Mouse (Mus musculus) T-helper 2 cell (primary cell): ENCODE data around the gene Lrrc56.

Experiments used
- in situ Hi-C: fragments of 300-600 bp; cut with MboI, MseI; formaldehyde crosslinking; loops from one replicate; pipeline ENCODE4 v1.15.1; 2025; ENCODE audit warnings: high pct_unique_total_duplicates

The Lrrc56 gene

DNA sequence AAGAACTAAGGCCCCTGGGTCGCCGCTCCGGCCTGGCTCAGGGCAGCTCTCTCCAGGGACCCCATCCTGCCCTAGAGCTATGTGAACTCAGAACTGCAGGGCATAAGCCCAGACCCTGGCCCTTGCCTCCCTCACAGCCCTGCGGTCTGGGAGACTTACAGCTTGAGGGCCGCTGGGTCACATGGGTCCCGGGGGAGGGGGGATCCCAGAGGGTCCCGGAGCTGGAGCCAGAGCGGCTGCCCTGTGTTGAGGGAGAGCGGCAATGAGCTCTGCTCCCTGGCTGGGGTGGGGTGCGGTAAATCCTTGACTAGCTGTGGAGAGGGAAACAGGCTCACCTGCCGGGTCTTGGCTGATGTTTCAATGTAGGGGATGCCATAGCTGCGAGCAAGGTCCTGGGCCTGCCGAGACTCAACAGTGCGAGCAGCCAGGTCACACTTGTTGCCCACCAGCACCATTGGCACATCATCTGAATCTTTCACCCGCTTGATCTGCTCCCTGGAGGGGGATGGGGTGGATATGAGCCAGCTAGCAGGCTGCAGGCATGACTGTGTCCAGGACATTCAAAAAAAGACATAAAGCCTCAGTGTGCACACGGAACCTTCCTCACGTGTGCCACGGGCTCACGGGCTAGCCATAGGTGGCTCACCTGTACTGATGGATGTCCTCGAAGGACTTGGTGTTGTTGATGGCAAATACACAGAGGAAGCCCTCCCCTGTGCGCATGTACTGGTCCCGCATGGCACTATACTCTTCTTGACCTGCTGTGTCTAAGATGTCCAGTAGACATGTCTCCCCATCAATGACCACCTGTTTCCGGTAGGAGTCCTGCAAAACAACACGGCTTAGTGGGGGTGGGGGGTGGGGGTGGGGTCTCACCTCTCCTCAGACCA, 1.9 kb upstream of the Lrrc56 start:
- in situ Hi-C loops, result no loop called here

DNA sequence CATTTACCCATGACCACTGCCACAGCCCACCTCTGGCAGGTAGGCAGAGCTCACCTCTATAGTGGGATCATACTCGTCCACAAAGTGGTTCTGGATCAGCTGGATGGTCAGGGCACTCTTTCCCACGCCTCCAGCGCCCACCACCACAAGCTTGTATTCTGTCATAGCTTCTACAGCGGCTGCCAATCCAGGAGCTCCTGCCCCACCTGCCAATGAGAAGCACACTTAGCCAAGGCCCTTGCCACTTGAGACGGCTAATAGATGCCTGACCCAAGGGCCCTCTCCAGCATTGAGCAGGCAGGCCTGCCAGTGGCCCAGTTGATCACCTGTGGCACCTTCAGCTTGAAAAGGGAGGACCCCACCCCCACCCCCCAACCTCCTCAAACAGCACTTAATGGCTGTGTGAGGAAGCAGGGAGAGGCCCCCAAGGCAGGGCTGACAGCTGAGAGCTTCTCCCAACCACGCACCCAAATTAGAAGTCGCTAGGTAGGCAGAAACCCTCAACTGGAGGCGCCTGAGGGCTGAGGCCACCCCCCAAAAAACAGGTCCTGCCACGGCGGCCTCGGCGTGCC, 1.1 kb upstream of the Lrrc56 start:
- in situ Hi-C loops, result no loop called here

DNA sequence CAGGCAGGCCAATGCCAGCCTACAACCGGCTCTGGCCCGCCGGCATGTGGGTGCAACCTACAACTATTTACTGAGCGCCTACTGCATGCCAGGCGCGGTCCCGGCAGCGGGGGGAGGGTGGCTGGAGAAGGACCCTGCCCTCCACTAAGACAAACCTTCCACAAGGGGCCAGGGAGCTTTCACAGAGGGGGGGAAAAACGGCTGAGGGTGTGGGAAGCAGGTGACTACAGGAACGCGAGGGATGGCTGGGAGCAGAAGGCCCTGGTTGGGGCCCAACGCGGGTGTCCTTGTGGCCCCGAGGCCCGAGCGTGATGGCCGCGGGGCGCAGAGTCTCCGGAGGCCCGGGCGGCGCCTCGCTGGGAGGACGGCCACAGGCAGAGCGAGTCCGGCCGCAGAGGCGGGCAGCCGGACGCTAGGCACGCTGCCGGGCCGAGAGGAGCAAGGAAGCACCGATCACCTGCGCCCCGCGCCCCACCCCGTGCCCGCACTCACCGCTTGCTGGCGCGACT, 555 bp upstream of the Lrrc56 start:
- in situ Hi-C loops, result no loop called here

DNA sequence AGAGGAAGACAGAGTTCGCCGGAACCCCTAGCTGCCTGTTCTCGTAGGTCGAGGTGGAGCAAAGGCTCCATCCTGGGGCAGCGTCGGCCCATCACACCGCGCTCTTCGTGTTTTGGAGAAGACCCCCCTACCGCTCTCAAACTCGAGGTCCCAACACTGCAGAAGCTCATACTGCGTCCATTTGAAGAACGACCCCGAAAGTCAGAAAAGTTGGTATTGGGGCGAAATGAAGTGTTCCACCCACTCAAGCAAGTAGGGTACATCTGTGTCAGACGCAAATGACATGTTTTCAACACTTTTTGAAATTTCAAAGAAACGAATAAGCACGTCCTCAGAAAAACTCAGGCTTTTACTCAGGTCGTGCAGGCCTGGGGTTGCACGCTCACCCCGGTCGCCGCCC, 452 bp downstream of the Lrrc56 start:
- in situ Hi-C loops, result no loop called here

DNA sequence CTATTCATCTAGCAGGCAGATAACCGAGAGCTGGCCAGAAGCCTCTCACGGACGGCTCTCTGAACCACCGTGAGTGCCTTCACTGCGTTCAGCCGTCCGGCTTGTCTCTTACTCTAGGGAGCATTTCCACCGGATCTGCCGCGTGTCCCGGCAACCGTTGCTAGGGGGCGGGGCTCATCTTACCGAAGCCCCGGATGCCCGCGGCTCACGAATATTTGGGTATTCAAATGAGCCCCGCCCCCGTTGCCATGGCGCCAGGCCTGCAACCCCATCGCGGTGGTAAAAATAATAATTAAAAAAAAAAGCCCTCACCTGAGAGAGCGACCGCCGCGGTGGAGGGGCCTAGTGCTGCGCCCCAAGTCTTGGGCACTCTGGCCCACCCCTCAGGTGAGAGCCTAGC, 873 bp downstream of the Lrrc56 start:
- in situ Hi-C loops, result no loop called here

DNA sequence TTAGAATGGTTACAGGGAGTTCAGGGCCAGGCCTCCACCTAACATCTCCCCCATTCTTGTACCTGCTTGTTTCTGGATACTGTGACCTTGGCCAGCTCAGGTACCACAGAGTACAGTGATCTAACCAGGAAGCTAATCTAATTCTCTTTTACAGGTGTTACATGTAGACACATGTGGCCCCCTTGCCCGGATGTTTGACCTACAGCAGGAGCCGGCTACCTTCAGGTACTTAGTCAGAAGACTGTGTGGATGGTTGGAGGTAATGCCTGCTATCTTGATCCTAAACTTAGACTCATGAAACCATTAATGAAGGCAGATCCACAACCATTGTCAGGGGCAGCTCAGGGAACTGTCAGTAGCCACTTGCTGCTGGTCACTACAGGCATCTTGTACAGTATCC, 1.8 kb downstream of the Lrrc56 start:
- in situ Hi-C loops, result no loop called here

DNA sequence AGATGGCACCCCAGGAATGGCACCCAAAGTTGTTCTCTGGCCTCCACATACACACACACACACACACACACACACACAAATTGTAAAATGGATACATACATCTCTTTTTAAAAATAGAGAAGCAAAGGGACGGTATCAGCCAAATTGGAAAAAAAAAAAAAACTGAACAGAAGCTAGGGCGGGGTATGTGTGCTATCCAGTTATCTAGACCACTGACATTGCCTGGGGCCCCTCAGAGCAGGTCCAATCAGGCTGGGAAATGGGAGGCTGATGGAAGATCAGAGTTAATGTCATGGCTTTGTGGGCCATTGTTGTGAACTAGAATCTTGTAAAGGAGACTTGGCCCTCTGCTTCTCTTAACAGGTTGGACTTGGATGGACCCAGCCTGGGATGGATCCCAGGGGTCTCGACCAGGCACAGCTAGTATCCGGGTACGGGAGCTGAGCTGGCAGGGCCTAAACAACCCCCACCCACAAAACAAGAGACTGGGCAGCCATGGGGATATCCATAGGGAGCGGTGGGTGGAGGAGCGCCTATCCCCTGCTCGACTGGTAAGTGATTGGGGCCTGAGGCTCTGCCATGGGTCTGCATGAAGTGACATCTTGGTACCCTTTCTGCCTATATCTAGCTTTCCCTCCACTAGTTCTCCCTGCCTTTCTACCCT, 2.8 kb downstream of the Lrrc56 start:
- in situ Hi-C loops, result no loop called here

DNA sequence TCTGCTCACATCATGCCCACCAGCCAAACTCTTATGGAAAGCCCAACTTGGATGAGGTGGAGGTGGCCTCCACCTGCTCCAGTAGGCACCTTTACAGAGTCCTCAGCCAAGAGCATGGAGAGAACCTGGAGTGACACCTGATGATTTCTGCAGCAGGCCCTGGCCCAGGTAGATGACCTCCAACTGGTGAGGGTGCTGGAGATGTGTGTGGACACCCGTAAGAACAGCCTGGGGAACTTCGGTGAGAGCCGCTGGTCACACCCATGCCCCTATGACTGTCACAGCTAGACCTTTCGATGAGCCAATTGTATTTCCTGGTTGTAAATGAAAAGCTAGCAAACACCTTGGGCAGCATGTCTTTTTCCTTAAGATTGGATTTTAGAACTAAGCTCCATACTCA, 4.2 kb downstream of the Lrrc56 start:
- in situ Hi-C loops, result no loop called here

DNA sequence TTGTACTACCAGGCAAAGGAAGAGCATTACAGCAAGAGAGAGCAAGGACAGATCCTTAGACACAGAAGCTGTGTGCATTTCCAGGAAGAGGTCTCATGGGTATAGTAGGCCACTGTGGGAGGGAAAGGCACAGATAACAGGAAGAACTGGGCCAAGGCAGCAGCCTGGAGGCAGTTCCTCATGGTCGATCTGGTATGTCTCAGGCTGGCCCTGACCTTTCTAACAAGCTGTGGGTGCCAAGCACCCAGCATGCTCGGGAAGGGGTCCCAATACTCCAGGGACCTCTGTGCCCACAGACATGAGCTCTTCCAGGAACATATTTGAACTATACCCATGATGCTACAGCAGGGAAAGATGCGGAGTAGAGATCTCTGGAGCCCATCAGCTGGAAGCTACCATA, 10.6 kb downstream of the Lrrc56 start:
- in situ Hi-C loops, result no loop called here

DNA sequence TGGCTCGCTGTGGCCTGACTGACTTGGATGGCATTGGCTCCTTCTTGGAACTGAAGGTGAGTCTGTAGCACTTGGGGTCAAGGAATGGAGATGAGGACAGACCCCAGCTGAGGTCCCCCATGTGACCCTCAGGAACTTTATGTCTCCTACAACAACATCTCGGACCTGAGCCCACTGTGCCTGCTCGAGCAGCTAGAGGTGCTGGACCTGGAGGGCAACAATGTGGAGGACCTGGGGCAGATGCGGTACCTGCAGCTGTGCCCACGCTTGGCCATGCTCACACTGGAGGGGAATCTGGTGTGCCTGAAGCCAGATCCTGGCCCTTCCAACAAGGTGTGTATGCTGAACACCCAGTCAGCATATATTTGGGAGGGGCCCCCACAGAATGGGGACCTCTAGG, 11.5 kb downstream of the Lrrc56 start:
- in situ Hi-C loops, result no loop called here

DNA sequence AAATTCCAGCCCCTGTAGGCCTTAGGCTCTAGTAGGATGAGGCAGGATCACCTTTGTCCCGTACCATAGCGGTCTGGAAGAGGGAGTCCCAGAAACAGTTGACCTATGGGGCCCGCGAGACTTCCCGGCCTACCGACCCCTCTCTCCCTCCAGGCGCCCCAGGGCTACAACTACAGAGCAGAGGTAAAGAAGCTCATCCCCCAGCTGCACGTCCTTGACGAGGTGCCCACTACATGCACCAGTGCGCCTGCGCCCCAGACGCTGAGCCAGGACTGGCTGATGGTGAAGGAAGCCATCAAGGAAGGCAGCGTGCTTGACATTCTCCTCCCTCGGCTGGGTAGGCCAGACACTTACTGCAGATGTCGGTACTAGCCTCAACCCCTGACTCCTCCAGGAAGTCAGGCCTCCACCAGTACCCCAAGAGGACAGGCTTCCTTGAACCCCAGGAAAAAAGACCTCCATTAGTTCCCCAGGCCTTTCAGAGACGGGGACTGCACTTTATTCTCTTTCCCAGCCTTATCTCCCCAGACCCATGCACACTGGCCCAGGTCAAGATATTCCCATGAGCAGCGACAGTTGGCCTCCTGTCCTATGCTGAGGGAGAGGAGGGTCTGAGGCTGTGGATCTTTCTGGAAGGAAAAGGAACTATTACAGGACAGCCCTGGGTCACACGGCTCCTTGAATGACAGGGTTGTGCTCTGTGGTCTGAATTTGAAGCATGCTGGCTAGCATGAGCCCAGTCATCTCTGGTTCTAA, 12.4 kb downstream of the Lrrc56 start:
- in situ Hi-C loops, result no loop called here

DNA sequence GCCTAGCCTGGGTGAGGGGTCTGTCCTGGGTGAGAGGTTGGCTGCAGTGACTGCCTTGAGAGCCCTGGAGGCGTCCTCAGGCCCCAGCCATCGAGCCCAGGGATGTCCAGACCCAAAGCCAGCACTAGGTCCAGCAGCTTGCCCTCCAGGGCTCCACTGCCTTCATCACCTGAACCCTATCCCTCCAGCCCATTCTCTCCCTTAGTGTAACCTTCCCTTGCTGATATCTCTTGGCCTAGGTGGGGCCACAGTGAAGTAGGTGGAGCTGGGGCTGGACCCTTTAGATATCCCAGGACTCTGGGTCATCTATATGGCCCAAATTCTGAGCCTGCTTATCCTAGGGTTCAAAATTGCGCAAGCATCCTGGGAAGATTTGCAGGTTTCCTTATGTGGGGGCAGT, 15.6 kb downstream of the Lrrc56 start:
- in situ Hi-C loops, result no loop called here

DNA sequence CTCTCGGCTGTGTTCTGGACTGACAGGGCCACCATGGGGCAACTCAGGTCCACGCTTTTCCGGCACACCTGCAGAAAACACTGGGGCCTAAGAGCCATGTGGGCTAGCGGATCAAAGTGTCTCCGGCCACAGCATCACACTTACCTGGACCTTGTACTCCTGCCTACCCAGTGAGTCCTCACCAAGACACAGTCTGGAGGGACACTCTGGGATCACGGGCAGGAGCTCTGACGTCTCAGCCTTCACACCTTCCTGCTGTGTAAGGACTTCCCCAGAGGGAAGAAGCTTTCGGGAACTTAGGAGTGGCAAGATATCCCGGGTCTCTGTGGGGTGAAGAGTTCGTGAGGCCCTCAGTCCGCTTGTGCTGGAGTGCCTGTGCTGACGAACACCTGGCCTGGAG, 16.2 kb downstream of the Lrrc56 start:
- in situ Hi-C loops, result loop anchor here (5.0 kb wide), 1 partner anchor 58 kb away; no protein-coding TSS in a partner anchor

DNA sequence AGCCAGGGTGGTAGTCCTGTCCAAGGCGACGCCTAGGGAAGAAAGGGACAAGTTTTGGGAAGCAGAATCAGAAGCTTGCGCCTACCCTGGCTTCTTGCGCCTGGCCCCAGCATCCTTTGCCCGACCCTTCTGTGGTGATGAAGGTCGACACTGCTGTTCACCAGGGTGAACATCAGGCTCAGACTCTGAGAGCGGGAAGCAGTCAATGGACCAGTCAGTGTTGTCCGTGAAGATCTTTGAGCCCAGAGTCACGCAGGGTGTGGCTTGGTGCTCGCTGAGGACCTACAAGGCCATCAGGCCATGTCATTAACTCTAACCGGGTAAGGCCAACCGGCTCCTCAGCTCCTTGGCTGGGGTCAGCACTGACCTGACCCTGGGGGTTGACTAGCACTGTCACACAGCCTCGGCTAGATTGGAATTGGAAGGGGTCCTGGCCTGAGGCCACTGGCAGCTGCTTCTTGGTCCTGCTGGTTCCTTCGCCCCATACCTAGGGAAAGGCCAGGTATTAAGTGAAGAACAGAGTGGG, 16.7 kb downstream of the Lrrc56 start:
- in situ Hi-C loops, result loop anchor here (5.0 kb wide), 1 partner anchor 58 kb away; no protein-coding TSS in a partner anchor

DNA sequence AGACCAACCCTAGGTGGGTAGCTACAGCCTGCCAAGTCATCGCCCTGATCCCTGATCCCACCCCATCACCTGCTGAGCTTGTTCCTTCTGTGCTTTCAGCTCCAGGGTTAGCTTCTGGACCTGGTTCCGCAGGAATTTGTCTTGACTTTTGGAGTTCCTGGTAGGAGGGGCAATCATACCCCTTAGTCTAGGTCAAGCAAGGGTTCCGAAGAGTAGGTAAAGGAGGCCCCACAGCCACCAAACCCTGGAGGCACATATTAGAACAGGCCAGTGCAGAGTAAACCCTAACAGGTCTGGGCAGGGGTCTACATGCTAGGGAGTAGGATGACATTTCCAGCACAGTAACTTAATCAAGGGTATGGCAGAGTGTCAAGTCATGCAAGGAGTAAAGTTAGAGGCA, 19.2 kb downstream of the Lrrc56 start:
- in situ Hi-C loops, result loop anchor here (5.0 kb wide), 1 partner anchor 61 kb away; no protein-coding TSS in a partner anchor

DNA sequence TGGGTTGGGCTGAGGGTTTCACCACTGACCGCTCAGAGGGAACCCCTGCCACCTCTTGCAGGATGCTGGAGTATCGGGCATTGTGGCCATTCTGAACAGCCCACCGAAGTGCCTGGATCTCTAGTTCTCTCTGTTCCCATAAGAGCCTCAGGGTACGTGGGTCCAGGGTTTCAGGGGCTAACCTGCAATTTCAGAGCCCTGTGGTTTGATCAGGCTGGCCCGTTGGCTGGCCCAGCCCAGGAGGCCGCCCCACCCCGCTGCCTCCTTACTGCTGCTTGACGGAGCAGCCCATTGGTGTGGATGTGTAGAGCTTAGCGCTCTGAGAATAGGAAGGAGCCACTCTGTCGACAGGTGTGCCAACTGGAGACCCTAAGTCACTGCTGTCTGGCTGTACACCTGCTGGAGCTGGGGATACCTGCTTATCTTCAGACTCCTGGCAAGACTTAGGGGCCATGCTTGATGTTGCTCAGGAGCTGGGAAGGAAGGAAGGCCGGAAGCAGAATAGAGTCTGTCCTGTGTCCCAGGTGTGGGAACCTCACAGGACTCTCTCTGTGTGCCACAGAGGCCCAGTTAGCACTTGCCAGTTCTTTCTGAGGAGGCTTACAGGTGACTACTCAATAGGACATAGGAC, 19.8 kb downstream of the Lrrc56 start, which contains the start of gene Lmntd2:
TSS of gene Lmntd2 (minus strand) at position 476 of the 631 bp plus-strand sequence.
- in situ Hi-C loops, result loop anchor here (5.0 kb wide), 1 partner anchor 61 kb away; no protein-coding TSS in a partner anchor

DNA sequence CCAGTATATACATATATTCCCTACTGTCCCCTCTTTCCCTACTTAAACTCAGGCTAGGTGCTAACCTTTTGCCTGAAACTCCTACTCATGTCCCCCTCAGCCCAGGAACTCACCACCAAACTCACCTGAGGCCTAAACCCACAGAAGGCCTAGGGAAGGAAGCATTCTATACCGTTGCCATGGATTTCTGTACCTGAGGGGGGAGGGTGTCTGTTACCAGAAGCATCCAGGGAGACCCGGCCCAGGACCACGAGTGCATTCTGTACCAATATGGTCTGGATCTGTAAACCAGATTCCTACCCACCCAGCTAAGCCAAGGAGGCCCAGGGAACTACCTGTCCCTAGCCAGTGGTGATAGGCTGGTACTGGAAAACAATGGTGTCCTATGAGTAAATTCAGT, 20.4 kb downstream of the Lrrc56 start:
- in situ Hi-C loops, result loop anchor here (5.0 kb wide), 1 partner anchor 62 kb away; no protein-coding TSS in a partner anchor

DNA sequence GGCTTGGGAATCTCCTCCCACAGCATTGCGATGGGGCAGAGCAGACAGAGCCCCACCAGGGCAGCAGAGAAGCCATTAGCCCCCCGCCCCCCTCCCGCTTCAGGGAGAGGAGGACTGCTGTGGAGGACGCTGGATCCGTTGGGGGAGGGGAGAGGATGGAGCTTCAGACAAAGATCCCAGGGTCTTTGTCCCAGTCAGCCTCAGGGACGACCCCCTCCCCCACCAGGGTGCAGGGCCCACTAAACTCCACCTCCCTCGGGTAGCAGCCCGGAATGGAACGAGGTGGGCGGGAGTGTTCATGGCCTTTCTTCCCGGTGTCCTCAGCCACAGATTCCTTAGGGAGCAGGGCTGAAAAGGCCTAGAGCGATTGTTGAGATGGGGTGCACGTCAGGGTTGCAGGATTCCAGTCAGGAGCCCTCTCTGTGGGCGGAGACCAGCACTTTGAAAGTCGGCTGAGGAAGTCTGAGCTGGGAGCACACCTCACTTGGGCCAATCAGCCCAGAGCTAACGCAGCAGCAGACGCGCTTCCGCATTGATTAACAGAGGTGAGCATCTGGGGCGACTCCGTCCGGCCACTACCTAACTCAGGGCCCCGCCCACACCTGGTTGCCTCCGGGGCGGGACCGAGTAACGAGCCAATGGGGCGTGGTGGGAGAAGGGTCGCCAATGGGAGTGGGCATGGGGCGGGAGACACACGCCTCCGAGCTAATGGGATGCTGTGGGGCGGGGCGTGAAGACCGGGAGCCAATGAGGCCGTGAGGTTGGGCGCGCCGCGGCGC, 21.3 kb downstream of the Lrrc56 start, which contains the start of gene Rassf7:
TSS of gene Rassf7 (plus strand) at position 760 of the 779 bp plus-strand sequence.
- in situ Hi-C loops, result no loop called here

DNA sequence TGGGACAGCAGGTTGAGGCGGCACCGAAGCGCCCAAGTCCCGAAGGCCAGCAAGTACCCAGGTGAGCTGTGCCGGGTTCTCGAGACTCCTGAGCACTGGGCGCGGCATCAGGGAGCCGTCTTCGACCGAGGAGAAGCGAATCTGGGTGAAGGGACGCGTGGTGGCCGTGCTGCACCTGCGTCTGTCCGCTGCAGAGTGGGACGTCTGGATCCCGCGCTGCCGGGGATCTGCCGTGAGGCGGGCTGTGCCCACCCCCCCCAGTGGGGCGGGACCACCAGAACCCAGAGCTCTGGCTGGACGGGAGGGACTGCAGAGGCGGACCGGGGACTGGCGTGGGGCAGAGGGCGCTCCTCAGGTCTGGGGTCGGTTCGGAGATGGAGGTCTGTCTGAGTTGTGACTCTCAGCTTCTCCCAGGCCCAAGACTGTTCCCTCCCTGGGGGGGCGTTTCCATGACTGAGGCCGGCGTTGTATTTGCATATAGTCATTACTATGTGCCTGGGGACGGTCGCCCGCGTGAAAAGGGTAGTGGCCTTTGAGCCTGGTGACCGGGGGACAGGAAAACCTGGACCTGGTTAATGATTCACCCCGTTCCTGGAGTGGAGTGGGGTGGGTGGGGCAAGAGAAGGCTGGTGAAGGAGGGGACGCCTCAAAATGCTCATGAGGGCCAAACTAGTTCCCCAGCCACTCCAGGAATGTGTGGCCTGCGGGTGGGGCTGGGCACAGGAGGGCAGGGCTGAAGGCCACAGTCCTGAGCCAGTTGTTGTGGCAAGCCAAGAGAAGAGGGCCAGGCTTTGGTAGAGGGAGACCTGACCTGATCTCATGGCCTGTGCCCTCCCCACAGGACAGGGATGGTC, 22.1 kb downstream of the Lrrc56 start:
- in situ Hi-C loops, result no loop called here
